Mouse (Mus musculus): ENCODE measurements around the gene Bcorl1.

DNA sequence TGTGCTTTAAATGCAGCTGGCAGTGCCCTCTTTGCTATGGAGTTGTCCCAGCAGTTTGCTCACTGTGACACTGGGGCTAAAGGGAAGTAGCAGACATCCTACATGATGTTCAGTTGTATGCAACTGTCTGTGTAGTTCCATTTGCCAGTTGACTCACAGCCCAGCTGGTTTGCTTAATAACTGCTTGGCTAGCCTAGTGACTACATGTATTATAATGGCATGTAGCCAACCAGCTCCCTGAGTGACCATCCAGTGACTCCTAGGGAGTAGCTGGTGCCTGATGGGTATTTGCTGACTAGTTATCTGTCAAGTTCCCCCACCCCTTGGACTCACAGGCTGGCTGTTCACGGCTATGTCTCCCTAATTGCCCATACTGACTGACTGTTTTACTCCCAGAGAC, 82.5 kb downstream of the Bcorl1 start:
- TF ChIP-seq CTCF (IDR thresholded peaks at IDR 0.05; ENCODE audit: extremely low read depth, insufficient read length, insufficient replicate concordance, low read depth, low read length), result no peak
- no peak for TF ChIP-seq POLR2A (IDR thresholded peaks at IDR 0.05; ENCODE audit: low read depth, low read length)
